Mouse (Mus musculus) heart, embryonic 13.5 days (tissue): ENCODE results near the gene Itgb1. TPM values are rescaled to one million over a fixed set of nuclear protein-coding genes. Genes with fewer than 3 reads are reported as not detected.

Experiments
- ATAC-seq: fragments of 200-750 bp; cut with Nextera tagmentation; 2 replicates; pipeline ENCODE4 v1.8.0; 2017; ENCODE audit warnings: moderate TSS enrichment; ENCODE audit not compliant: insufficient number of reproducible peaks, low FRiP score, low TSS enrichment; ENCODE audit errors: extremely low read depth
- H3K27ac ChIP-seq: fragments of 300-500 bp; sonication (generic); replicated peaks from 2 replicates; pipeline ENCODE4 v1.5.1; 2015; ENCODE audit warnings: moderate library complexity, mild to moderate bottlenecking, inconsistent platforms
- H3K27me3 ChIP-seq: fragments of 300-500 bp; sonication (generic); replicated peaks from 2 replicates; pipeline ENCODE4 v1.6.1; 2015; ENCODE audit warnings: mild to moderate bottlenecking, inconsistent platforms
- H3K36me3 ChIP-seq: fragments of 300-500 bp; sonication (generic); 2 replicates; pipeline ENCODE4 v1.6.1; 2015; ENCODE audit warnings: mild to moderate bottlenecking, inconsistent platforms
- H3K4me1 ChIP-seq: fragments of 300-500 bp; sonication (generic); 2 replicates; pipeline ENCODE4 v1.6.1; 2015; ENCODE audit warnings: inconsistent platforms
- H3K4me2 ChIP-seq: fragments of 300-500 bp; sonication (generic); 2 replicates; pipeline ENCODE4 v1.6.1; 2015; ENCODE audit warnings: inconsistent platforms, mild to moderate bottlenecking, moderate library complexity
- H3K4me3 ChIP-seq: fragments of 300-500 bp; sonication (generic); 2 replicates; pipeline ENCODE4 v1.5.1; 2015; ENCODE audit warnings: moderate library complexity, mild to moderate bottlenecking, inconsistent platforms
- H3K9ac ChIP-seq: fragments of 300-500 bp; sonication (generic); 2 replicates; pipeline ENCODE4 v1.6.1; 2015; ENCODE audit warnings: inconsistent platforms, mild to moderate bottlenecking, moderate library complexity
- H3K9me3 ChIP-seq: fragments of 300-500 bp; sonication (generic); 2 replicates; pipeline ENCODE4 v1.6.1; 2016; ENCODE audit warnings: inconsistent platforms
- WGBS: fragments of 180-500 bp; shearing (Covaris S2); methylation state at CpG from one replicate; pipeline ENCODE4 v1.1.7; 2015; ENCODE audit warnings: mixed read lengths; 5-methylcytosine and 5-hydroxymethylcytosine counted together
- polyA plus RNA-seq: library from polyadenylated mRNA; unstranded; fragments of >200 nt; fragmentation: Nextera tagmentation; extraction: Ambion mirVana; gene quantifications from 2 replicates; pipeline ENCODE4 v1.2.1, GENCODE M21; 2015

Gene Itgb1
- 304 and 322 TPM in 2 replicates for polyA plus RNA-seq

DNA sequence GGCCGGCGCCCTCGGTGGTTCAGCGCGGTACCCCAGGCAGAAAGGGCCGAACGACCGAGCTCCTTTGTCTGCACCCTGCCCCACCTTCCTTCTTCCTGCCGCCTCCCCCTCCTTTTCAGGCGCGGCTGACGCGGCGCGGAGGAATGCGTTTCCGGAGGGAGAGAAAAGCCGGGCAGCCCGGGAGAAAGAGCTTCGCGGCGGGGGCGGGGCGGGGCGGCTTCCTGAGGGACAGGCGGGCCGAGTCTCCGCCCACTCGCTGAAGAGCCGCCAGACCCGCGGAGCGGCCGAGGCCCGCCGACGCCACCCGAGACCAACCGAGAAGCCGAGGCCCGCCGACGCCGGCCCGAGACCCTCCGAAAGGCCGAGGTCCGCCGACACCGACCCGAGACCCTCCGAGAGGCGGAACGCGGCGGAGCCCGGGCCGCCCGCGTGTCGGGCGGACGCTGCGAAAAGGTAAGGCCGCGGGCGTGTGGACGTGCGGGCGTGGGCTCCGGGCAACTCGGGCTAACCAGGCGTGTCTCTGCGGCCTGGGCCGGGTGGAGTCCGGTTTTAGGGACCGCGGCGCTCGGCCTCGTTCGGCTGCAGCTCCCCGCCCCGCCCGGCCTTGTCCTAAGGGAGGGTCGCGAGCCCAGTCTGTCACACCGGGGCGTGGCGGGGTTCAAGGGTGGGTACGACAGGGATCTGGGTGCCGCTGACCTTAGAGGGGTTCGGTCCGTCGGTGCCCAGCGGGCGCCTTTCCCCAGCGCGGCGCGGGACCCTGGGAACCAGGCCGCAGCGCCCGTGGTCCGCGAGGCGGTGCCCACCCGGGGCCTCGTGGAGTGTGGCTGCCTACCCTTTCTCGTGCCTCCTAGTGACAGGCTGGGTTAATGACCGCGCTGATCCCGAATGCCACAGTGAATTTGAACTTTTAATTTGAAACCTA is at the start of gene Itgb1:
Gene Itgb1 (plus strand): TSS at position 148 of the 922 bp plus-strand sequence.
- ATAC-seq = peak; percentile 91
- peak within 1 kb of the TSS; percentile 100 for H3K27ac ChIP-seq

DNA sequence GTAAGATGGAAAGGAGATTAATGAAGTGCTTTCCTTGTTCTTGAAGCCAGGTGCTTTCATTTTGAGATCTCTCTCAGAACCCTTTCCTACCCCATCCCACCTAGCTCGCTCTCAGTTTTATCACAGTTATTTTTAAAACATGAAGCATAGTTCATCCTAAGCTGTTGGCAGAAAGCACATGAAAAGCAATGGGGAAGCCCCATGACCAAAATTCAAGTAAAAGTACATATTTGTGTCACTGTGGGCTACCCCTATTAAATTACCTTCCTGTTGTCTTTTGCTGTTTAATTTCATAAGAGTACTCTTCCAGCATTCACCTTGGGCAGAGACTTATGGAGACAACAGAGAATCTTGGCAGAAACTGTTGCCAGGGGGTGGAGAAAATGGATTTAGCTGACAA is 42.4 kb upstream of the Itgb1 start:
- Histone ChIP-seq H3K36me3 (no peaks in the 10 kb centered on the region), H3K4me3 (no peak overlapping the region), H3K4me1 (no peaks in the 10 kb centered on the region), H3K27ac (no peak overlapping the region), H3K9me3 (0 out of 2 replicates have a peak, but pooled peaks cover 3% of the 10 kb centered on the region), H3K4me2 (no peak overlapping the region), H3K27me3 (no peaks in the 10 kb centered on the region), H3K9ac (no peak overlapping the region)
- 54% methylated on average over 1 of the region's 1 CpGs for WGBS
- ATAC-seq = no peak

More for the DNA sequence above, at the start of gene Itgb1:
- H3K27me3 ChIP-seq = no peaks in the 10 kb centered on the region
- no peaks in the 10 kb centered on the region for H3K36me3 ChIP-seq
- peaks cover 34% of the 10 kb centered on the region for H3K4me1 ChIP-seq
- H3K4me3 ChIP-seq = peak within 1 kb of the TSS; percentile 73
- under 1% methylated on average over 102 of the region's 113 CpGs for WGBS
- H3K4me2 ChIP-seq = peak within 1 kb of the TSS; percentile 75
- no peaks in the 10 kb centered on the region for H3K9me3 ChIP-seq
- peak within 1 kb of the TSS; percentile 97 for H3K9ac ChIP-seq

DNA sequence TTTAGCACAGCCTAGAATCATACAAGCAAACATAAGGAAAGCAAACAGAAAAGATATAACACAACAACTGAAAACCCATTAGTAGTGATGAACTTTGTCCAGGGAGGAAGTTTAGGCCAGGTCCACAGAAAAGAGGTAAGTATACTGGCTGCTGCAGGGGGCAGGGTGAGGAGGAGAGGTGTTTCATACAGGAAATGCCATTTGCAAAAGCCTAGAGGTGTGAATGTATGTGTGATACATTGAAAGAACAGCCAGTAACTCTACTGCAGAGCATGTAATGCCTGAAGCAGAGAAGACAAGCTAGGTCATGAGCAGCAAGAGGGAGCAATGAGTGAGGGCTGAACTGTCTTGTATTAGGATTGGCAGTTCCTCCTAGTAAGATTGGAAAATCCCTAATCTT is 40.0 kb upstream of the Itgb1 start:
- Histone ChIP-seq H3K4me2 (no peak overlapping the region), H3K9ac (no peak overlapping the region), H3K9me3 (0 out of 2 replicates have a peak, but pooled peaks cover 3% of the 10 kb centered on the region), H3K4me3 (no peak overlapping the region), H3K27me3 (no peaks in the 10 kb centered on the region), H3K36me3 (no peaks in the 10 kb centered on the region), H3K27ac (no peak overlapping the region), H3K4me1 (peaks cover 5% of the 10 kb centered on the region)
- no peak for ATAC-seq

DNA sequence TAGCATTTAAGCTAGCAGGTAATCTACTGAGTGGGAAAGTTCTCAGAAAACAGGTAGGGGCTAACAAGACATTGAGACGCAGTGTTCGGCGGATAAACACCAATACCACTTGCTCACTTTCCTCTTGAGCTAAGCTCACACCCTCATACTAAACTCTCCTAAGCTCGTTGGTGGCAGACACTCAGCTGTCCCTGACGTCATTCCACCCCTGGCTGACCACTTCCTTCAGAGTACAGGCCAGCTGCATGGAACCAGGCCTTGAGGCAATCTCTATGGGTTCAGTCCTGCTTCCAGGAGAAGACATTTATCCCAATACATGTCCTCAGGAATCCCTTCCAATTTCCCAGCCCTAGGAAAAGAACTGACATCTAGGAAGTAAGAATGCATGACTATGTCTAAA is 39.0 kb upstream of the Itgb1 start:
- no peaks in the 10 kb centered on the region for H3K36me3 ChIP-seq
- 68% methylated on average over 5 of the region's 5 CpGs for WGBS

DNA sequence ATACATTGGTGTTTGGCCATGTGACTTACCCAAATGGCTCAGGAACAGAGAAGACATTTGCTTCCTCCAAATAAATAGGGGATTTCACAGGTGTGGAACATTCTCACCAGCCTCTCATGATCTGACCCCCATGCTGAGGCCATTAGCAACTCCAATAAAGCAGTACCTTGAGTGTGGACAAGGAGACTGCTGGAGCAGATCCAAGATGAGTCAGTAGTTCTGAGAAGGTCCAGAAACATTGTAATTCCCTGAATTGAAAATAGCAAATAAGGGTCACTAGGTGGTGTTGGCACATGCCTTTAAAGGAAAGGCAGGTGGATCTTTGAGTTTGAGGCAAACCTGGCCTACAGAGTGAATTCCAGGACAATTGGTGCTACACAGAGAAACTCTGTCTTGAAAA is 37.4 kb upstream of the Itgb1 start:
- ATAC-seq = no peak
- no peaks in the 10 kb centered on the region for H3K36me3 ChIP-seq
- 0 out of 2 replicates have a peak, but pooled peaks cover 3% of the 10 kb centered on the region for H3K9me3 ChIP-seq
- H3K4me2 ChIP-seq = no peak overlapping the region
- peaks cover 17% of the 10 kb centered on the region for H3K4me1 ChIP-seq
- no peak overlapping the region for H3K27ac ChIP-seq
- H3K27me3 ChIP-seq = no peaks in the 10 kb centered on the region
- no peak overlapping the region for H3K4me3 ChIP-seq
- H3K9ac ChIP-seq = no peak overlapping the region

More for the DNA sequence above, 39.0 kb upstream of the Itgb1 start:
- Histone ChIP-seq H3K27me3 (no peaks in the 10 kb centered on the region), H3K4me1 (peaks cover 6% of the 10 kb centered on the region), H3K27ac (no peak overlapping the region), H3K9ac (no peak overlapping the region), H3K4me3 (no peak overlapping the region), H3K9me3 (0 out of 2 replicates have a peak, but pooled peaks cover 3% of the 10 kb centered on the region), H3K4me2 (no peak overlapping the region)
- no peak for ATAC-seq

DNA sequence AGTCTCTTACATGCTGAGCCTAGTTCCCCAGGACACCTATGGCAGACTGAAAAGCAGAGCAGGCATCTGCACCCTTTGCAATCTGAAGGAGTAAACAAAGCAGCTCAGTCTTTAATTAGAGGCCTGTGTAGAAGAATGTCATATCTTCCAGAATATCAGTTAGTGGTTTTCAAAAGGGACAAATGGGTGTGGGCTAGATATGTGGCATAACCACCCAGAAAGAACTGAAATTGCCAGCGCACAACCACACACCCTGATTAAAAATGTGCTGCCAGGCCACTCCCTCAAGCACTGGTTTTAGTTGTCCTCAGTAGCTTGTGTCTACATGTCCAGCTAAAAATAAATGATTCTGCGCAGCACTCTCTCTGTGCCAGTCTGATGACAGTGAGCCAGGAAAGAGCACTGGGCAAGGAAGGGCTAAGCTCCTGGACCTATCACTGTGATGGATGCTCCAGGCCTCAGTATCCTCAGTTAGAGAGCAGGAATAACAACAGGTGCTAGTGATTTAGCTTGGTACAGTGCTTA is 35.1 kb upstream of the Itgb1 start:
- Histone ChIP-seq H3K4me1 (peaks cover 35% of the 10 kb centered on the region), H3K27me3 (no peaks in the 10 kb centered on the region), H3K4me3 (no peak overlapping the region), H3K9me3 (no peaks in the 10 kb centered on the region), H3K9ac (no peak overlapping the region), H3K36me3 (no peaks in the 10 kb centered on the region), H3K4me2 (no peak overlapping the region), H3K27ac (no peak overlapping the region; the same call in 1 of the 2 replicates)
- 55% methylated on average over 2 of the region's 2 CpGs for WGBS
- no peak for ATAC-seq

DNA sequence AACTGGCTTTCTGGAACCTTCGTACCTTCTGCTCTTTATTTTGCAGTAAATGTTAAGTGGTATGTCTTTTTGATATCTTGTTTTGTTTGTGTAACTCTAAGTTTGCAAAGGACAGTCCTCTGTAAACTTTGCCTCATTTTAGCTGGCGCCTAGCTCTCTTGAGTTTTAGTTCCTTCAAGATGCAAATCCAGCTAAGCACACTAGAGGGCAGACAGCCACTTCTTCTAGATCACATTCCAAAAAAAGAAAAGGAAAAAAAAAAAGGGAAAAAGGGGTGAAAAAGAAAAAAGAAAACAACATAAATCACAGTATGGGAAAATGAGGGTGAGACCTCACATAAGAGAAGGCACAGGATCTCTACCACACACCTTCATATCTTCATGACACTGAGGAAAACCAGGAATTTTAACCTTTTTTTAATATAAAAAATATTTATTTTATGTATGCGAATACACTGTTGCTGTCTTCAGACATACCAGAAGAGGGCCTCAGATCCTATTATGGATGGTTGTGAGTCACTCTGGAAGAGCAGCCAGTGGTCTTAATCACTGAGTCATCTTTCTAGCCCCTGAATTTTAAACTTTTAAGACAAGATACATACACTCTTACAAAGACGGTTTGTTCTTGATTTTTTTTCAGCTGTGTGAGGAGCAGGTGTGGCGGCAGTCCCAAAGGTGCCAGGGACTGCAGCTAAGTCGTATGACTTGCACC is 32.9 kb upstream of the Itgb1 start:
- no peak overlapping the region for H3K9ac ChIP-seq
- H3K27ac ChIP-seq = no peak overlapping the region
- no peak overlapping the region for H3K4me3 ChIP-seq
- no peak overlapping the region for H3K4me2 ChIP-seq
- ATAC-seq = no peak
- H3K4me1 ChIP-seq = peaks cover 38% of the 10 kb centered on the region
- H3K9me3 ChIP-seq = no peaks in the 10 kb centered on the region
- 47% methylated on average over 6 of the region's 6 CpGs for WGBS
- H3K27me3 ChIP-seq = no peaks in the 10 kb centered on the region
- H3K36me3 ChIP-seq = no peaks in the 10 kb centered on the region

DNA sequence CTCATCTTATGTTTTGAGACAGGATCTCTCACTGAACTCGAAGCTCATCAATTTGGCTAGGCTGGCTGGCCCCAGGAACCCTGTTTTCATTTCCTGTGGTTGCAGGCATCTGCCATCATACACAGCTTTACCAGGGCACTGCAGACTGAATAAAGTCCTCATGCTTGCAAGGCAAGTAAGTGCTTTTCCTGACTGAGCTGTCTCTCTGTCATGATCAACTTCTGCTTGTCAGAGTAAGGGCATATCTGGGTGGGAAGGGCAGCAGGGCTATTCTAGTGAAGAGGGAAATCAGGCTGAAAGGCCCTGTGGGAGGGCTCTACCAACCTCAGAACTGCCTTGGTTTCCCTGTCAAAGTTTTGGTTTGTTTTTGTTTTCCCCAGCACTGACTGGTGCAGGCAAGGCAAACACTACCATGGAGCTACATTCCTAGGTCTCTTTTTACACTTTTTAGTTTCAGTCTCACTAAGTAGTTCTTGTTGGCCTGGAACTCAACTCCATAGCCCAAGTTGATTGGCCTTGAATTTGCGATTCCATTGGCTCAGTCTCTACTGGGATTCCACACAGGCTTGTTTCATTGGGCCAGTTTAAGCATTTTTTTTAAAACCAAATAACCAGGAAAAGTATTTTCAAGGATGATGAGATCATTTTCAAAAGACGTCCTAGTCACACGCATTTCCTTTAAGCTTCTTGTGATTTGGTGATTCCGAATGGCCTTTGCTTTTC is 31.7 kb upstream of the Itgb1 start:
- ATAC-seq = no peak

DNA sequence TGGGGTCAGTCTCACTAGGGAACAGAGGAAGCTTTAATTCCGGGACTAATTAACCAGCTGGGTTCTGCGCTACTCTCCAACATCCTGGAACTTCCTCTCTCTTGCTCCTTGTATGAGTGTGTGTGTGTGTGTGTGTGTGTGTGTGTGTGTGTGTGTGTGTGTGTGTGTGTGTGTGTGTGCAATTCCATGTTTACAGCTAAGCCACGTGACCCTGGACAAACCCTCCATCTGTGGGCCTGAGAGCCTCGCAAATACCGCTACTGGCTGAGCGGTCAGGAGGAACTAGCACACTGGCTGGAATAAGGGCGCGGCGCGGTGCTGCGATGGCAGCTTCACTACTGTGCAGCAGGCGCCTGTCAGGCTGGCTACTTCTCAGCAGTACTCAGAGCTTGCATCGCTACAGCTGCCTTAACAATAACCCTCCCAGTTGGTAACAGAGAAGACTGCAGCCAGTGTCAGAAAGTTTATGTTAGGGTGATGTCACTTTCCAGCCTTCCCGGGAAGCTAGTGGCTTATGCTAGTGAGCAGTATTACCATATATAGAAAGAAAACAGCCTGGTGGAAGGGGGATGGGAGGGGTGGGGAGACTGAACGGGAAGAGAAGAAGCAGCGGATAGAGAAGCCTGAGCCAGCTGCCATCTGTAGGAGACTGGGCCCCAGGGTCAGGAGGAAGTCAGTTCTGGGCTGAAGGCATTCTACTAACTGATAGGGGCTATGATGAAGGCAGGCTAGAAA is 30.9 kb upstream of the Itgb1 start:
- no peaks in the 10 kb centered on the region for H3K36me3 ChIP-seq
- peak overlapping the region; percentile 41 for H3K4me3 ChIP-seq
- peak overlapping the region; percentile 67 for H3K4me2 ChIP-seq
- peak overlapping the region; percentile 99 for H3K27ac ChIP-seq
- 2% methylated on average over 16 of the region's 16 CpGs for WGBS
- no peaks in the 10 kb centered on the region for H3K9me3 ChIP-seq
- peak overlapping the region; percentile 79 for H3K9ac ChIP-seq
- ATAC-seq = peak; percentile 81
- H3K4me1 ChIP-seq = peaks cover 38% of the 10 kb centered on the region
- no peaks in the 10 kb centered on the region for H3K27me3 ChIP-seq

More for the DNA sequence above, 31.7 kb upstream of the Itgb1 start:
- Histone ChIP-seq H3K4me2 (peak overlapping the region; percentile 67), H3K9me3 (no peaks in the 10 kb centered on the region), H3K27me3 (no peaks in the 10 kb centered on the region), H3K36me3 (no peaks in the 10 kb centered on the region), H3K4me3 (peak overlapping the region; percentile 41), H3K27ac (peak overlapping the region; percentile 99), H3K4me1 (peaks cover 38% of the 10 kb centered on the region), H3K9ac (peak overlapping the region; percentile 79)
- WGBS = 36% methylated on average over 5 of the region's 5 CpGs

DNA sequence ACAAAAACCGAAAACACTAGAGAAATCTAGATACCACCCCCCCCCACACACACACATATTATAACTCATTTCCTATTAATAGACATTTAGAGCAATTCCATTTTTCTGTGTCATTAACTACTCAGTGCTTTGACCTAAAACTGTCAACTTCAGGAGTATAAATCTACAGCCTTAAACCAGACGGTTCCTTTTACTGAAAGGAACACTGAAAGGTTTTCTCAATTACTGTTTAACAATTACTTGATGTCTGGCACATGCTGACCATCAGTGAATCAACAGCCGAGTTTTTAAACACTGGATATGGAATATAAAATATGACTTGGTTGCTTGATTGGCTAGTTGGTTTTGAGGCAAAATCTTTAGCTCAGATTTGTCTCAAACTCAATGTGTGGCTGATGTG is 23.3 kb upstream of the Itgb1 start:
- H3K27me3 ChIP-seq = no peaks in the 10 kb centered on the region
- H3K36me3 ChIP-seq = no peaks in the 10 kb centered on the region
- H3K9me3 ChIP-seq = no peaks in the 10 kb centered on the region
- H3K4me2 ChIP-seq = no peak overlapping the region
- 60% methylated on average over 3 of the region's 3 CpGs for WGBS
- H3K4me3 ChIP-seq = no peak overlapping the region
- no peak overlapping the region for H3K27ac ChIP-seq
- H3K4me1 ChIP-seq = 0 out of 2 replicates have a peak, but pooled peaks cover 9% of the 10 kb centered on the region
- no peak overlapping the region for H3K9ac ChIP-seq
- ATAC-seq = no peak
